Mouse (Mus musculus) liver, postnatal 0 days (tissue): ENCODE data around the gene Rtkn.

Source experiments
- CTCF ChIP-seq: sonication (generic); IDR thresholded peaks from 2 replicates; pipeline ENCODE4 v1.5.1; 2016; ENCODE audit warnings: antibody characterized with exemption, low read depth
- EP300 ChIP-seq: IDR thresholded peaks from 2 replicates; pipeline ENCODE4 v1.6.1; 2016; ENCODE audit warnings: antibody characterized with exemption, low read depth, mild to moderate bottlenecking

- TF ChIP-seq CTCF: no peak
- TF ChIP-seq EP300: no peak
Measured at GRCm38 (mm10) chr6:83135571-83136161, 403 bp downstream of the Rtkn start.
